Mouse (Mus musculus) cerebellum, postnatal 25 days (tissue): ENCODE data around the gene Zcwpw1.
"Not testable (repeated sequence)": the region's sequence is repeated elsewhere in the genome, so short reads cannot be mapped to it uniquely, and the experiment has no call there.

ENCODE experiments used
- DNase-seq, 2 experiments: peaks; one replicate each; pipeline ENCODE4 v3.0.0; 2021; ENCODE audit warnings: mixed read lengths in 2 of 2

Gene Zcwpw1

GRCm38 (mm10) chr5:137836611-137837010 lies 49.0 kb downstream of the Zcwpw1 start:
- no peak for DNase-seq

- DNase-seq, result not testable (repeated sequence)
Measured at GRCm38 (mm10) chr5:137837110-137837509, 49.5 kb downstream of the Zcwpw1 start.

- DNase-seq, result not testable (repeated sequence)
Measured at GRCm38 (mm10) chr5:137850313-137850712, 62.7 kb downstream of the Zcwpw1 start.

- DNase-seq, result not testable (repeated sequence)
Measured at GRCm38 (mm10) chr5:137854907-137855306, 67.3 kb downstream of the Zcwpw1 start.

- not testable (repeated sequence) for DNase-seq
Measured at GRCm38 (mm10) chr5:137856870-137857269, 69.3 kb downstream of the Zcwpw1 start.

GRCm38 (mm10) chr5:137857960-137858710 lies 70.5 kb downstream of the Zcwpw1 start, which contains the start of gene Pilrb1:
Gene Pilrb1 (minus strand): TSS chr5:137858106.
- DNase-seq, result not testable (repeated sequence)

- DNase-seq, result not testable (repeated sequence)
Measured at GRCm38 (mm10) chr5:137864008-137864407, 76.4 kb downstream of the Zcwpw1 start.

- not testable (repeated sequence) for DNase-seq
Measured at GRCm38 (mm10) chr5:137868600-137868999, 81.0 kb downstream of the Zcwpw1 start.

- DNase-seq, result not testable (repeated sequence)
Measured at GRCm38 (mm10) chr5:137871644-137872380, 84.2 kb downstream of the Zcwpw1 start, which contains the start of gene Pilrb2. Gene Pilrb2 (minus strand): TSS chr5:137871815.
